Mouse (Mus musculus) C2C12 (cell line): ENCODE data around the gene Tcte2. TPM values are rescaled to one million over a fixed set of nuclear protein-coding genes. Genes with fewer than 3 reads are reported as not detected.

Experiments
- H3K27me3 ChIP-seq: one replicate; pipeline ENCODE4 v1.6.1; 2011; ENCODE audit not compliant: control insufficient read depth, insufficient read depth, insufficient read length
- H3K36me3 ChIP-seq: one replicate; pipeline ENCODE4 v1.6.1; 2011; ENCODE audit not compliant: control insufficient read depth, insufficient read depth
- H3K4me3 ChIP-seq: one replicate; pipeline ENCODE4 v1.5.1; 2011; ENCODE audit warnings: mild to moderate bottlenecking, control low read depth; ENCODE audit not compliant: poor library complexity, insufficient read depth, severe bottlenecking
- H3K79me2 ChIP-seq: one replicate; pipeline ENCODE4 v1.6.1; 2011; ENCODE audit not compliant: control insufficient read depth, insufficient read depth
- H3K79me3 ChIP-seq: one replicate; pipeline ENCODE4 v1.6.1; 2011; ENCODE audit warnings: low read depth, control low read depth
- H3ac ChIP-seq: one replicate; pipeline ENCODE3; 2011; ENCODE audit warnings: low read depth; ENCODE audit not compliant: control insufficient read depth, insufficient read length
- CEBPB ChIP-seq: IDR thresholded peaks from one replicate; pipeline ENCODE4 v1.6.1; 2011; ENCODE audit warnings: low read depth, mild to moderate bottlenecking, control low read depth, moderate library complexity
- CTCF ChIP-seq: IDR thresholded peaks from one replicate; pipeline ENCODE4 v1.5.1; 2011; ENCODE audit not compliant: control insufficient read depth, insufficient read depth, insufficient read length
- FOSL1 ChIP-seq: IDR thresholded peaks from one replicate; pipeline ENCODE4 v1.8.0; 2011; ENCODE audit warnings: mild to moderate bottlenecking, low read length; ENCODE audit not compliant: poor library complexity, insufficient read depth, severe bottlenecking
- MAX ChIP-seq: IDR thresholded peaks from one replicate; pipeline ENCODE4 v1.6.1; 2011; ENCODE audit warnings: mild to moderate bottlenecking, control low read depth
- MYOD1 ChIP-seq: IDR thresholded peaks from one replicate; pipeline ENCODE4 v1.6.1; 2011; ENCODE audit warnings: low read depth; ENCODE audit not compliant: control insufficient read depth, insufficient read length
- MYOG ChIP-seq: IDR thresholded peaks from one replicate; pipeline ENCODE4 v1.6.1; 2011; ENCODE audit not compliant: control insufficient read depth, insufficient read length; ENCODE audit errors: extremely low read depth
- USF1 ChIP-seq: IDR thresholded peaks from one replicate; pipeline ENCODE4 v1.6.1; 2011; ENCODE audit warnings: low read depth, mild to moderate bottlenecking, control low read depth, moderate library complexity
- polyA plus RNA-seq: library from polyadenylated mRNA; unstranded; fragments of >200 nt; fragmentation: generic; extraction: Trizol; gene quantifications from one replicate; pipeline ENCODE4 v1.2.1, GENCODE M21; 2012; ENCODE audit warnings: missing spikeins

Tcte2 gene
- polyA plus RNA-seq, 1 experiment: 0.44 TPM

DNA sequence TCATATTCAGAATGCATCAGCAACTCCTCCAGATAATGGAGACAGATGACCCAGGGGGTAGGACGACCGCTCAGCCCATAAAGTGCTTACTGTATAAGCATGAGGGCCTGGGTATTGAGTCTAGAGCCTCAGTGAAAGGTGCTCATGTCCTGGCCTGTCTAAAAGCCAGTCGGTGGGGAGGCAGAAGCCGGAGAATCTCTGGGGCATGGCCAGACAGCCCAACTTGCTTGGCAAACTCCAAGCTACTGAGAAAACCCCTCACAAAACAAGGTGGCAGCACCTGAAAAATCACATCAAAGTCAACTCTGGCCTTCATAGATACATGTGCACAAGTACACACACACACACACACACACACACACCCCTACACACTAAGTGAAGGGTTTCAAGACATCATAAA lies 12.6 kb downstream of the Tcte2 start:
- Histone ChIP-seq H3K79me3 (no peaks in the 10 kb centered on the region), H3K36me3 (no peaks in the 10 kb centered on the region), H3K79me2 (no peaks in the 10 kb centered on the region), H3K27me3 (no peaks in the 10 kb centered on the region), H3ac (no peak overlapping the region), H3K4me3 (no peak overlapping the region)
- TF ChIP-seq MYOG (no peak), MAX (no peak), FOSL1 (no peak), USF1 (no peak), MYOD1 (no peak), CTCF (no peak), CEBPB (no peak)

DNA sequence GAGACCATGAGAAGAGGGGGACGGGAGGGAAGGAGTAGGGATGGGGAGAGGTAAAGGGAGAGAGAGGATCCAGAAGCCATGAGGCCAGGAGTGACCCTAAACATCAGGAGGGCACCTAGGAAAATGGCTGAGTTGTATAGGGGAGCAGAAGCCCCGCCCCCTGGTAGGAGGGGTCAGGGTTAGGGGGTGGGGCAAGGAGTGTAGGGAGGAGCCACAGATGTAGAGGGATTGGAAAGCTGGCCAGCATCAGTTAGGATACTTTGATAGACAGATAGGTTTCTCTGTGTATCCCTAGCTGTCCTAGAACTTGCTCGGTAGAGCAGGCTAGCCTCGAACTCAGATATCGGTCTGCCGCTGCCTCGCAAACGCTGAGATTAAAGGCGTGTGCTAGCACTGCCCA lies 13.9 kb downstream of the Tcte2 start:
- H3ac ChIP-seq: no peak overlapping the region
- H3K27me3 ChIP-seq: no peaks in the 10 kb centered on the region
- H3K36me3 ChIP-seq: no peaks in the 10 kb centered on the region
- no peak overlapping the region for H3K4me3 ChIP-seq
- TF ChIP-seq MAX (no peak), CEBPB (no peak), CTCF (no peak), MYOG (no peak), MYOD1 (no peak), FOSL1 (no peak), USF1 (no peak)
- no peaks in the 10 kb centered on the region for H3K79me2 ChIP-seq
- no peaks in the 10 kb centered on the region for H3K79me3 ChIP-seq

DNA sequence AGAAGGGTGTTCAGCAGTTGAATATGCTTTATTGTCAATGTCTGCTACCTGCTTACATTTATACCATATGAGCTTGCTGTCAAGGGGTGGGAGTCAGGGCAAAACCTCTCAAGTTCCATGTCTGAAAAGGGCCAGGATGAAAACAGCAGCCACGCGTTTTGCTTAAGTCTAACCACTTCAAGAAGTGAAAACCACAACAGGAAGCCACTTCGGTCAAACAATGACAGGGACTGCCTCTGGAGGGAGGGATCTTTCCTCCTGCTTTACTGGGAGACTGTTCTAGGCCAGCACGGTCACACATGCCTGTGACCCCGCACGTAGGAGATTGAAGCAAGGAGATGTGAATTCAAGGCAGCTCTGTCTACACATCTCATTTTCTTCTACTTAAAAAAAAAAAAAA lies 15.3 kb downstream of the Tcte2 start:
- Histone ChIP-seq H3K79me2 (no peaks in the 10 kb centered on the region), H3K4me3 (no peak overlapping the region), H3ac (no peak overlapping the region), H3K27me3 (no peaks in the 10 kb centered on the region), H3K79me3 (no peaks in the 10 kb centered on the region), H3K36me3 (no peaks in the 10 kb centered on the region)
- no peak for TF ChIP-seq CEBPB
- TF ChIP-seq USF1: no peak
- TF ChIP-seq MYOD1: no peak
- TF ChIP-seq MYOG: no peak
- TF ChIP-seq CTCF: no peak
- no peak for TF ChIP-seq FOSL1
- no peak for TF ChIP-seq MAX

DNA sequence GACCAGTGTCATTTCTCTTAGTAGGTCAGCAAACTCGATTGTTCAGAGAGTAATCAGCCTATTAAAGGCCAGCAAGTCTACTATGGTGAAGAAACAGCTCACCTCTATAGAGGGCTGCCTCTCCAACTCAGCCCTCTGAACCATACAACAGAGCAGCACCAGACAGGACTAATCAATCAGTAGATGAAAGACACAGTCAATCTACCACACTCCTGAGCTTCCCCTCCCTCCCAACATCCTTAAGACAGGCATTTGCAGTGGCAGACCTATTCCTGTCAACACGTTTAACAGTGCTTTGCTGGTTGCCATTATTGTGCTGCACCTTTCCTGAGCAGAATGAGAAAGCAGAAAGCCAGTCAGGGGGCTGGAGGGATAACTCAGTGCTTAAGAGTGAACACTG lies 16.3 kb downstream of the Tcte2 start:
- Histone ChIP-seq H3K79me2 (no peaks in the 10 kb centered on the region), H3K4me3 (no peak overlapping the region), H3K36me3 (no peaks in the 10 kb centered on the region), H3K79me3 (no peaks in the 10 kb centered on the region), H3ac (no peak overlapping the region), H3K27me3 (no peaks in the 10 kb centered on the region)
- TF ChIP-seq CEBPB (no peak), FOSL1 (no peak), MYOG (no peak), MAX (no peak), USF1 (no peak), MYOD1 (no peak), CTCF (no peak)

DNA sequence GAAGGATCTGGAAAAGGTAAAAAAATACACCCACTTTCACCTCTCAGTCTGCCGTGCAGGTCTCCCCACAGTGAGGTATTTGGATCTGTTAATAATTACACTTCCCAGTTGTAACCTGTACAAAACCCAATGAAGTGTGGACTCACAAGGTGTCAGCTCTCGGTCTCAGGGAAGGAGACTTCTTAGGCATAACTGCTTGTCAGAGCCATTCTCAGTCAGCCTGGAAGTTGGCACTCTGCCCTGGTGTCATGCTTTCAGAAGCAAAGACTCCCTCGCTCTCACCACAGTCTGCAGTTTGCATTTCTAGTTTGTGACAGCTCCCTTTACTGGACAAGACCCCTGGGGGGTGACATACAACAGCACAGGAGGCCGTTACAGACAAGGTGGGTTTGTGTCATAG lies 16.8 kb downstream of the Tcte2 start:
- no peaks in the 10 kb centered on the region for H3K79me2 ChIP-seq
- no peak overlapping the region for H3K4me3 ChIP-seq
- H3K27me3 ChIP-seq: no peaks in the 10 kb centered on the region
- no peak overlapping the region for H3ac ChIP-seq
- H3K79me3 ChIP-seq: no peaks in the 10 kb centered on the region
- TF ChIP-seq MYOG (no peak), CTCF (no peak), USF1 (no peak), FOSL1 (no peak), MYOD1 (no peak), CEBPB (no peak), MAX (no peak)
- H3K36me3 ChIP-seq: no peaks in the 10 kb centered on the region

DNA sequence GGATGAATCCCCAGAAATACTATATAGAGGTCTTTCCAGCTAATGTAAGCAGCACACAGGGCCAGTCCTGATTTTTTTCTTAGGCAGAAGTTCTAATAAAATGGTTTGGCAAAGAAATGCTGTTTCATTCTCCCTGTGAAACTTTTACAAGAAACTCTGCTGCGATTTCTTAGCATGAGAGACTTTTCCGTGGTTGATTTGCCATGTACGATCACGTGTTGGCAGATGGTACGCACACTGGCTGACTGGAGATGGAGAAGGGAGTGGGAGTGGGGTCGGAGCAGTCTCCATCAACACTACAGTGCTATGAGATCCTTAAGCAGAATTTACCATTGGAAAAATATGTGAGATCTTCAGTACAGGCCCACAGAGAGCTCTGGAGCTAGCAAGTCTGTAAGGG lies 17.4 kb downstream of the Tcte2 start:
- H3K27me3 ChIP-seq: no peaks in the 10 kb centered on the region
- H3K79me2 ChIP-seq: no peaks in the 10 kb centered on the region
- H3K36me3 ChIP-seq: no peaks in the 10 kb centered on the region
- H3K4me3 ChIP-seq: no peak overlapping the region
- no peak for TF ChIP-seq USF1
- H3ac ChIP-seq: no peak overlapping the region
- no peaks in the 10 kb centered on the region for H3K79me3 ChIP-seq
